Mouse (Mus musculus): Measurements from ENCODE around the gene Mpzl2. TPM values are rescaled to one million over a fixed set of nuclear protein-coding genes. Genes with fewer than 3 reads are reported as not detected.

The Mpzl2 gene
- polyA plus RNA-seq (2016; fragmentation: Nextera tagmentation; extraction: Ambion mirVana): 3.2 and 3.5 TPM in 2 replicates

DNA sequence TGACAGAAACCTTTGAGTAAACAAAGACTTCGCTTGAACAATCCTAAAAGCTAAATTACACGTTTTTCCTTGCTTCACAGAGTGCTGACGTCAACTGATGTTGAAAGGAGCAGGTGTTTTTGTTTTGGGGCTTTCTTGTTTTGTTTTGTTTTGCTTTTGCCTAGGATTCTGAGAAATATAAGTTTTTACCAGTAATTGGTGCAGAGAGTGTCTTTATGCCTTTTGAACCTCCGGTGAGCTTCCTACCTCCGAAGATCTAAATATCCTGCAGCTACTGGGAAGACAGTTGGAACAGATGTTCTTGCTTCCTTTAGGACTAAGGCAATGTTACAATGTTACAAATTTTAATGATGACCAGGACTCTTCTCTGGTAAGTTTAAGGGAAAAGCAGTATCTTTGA is at the start of gene Mpzl2:
Mpzl2 (plus strand) TSS at position 301 of the 400 bp plus-strand sequence.
- no peak for DNase-seq (ENCODE audit: extremely low spot score, low spot score)
- Histone ChIP-seq H3K36me3 (replicated peaks) (no peaks in the 10 kb centered on the region), H3K27ac (no peak within 1 kb of the TSS), H3K4me3 (peak within 1 kb of the TSS; percentile 6; the same call in 1 of the 2 replicates), H3K9me3 (no peaks in the 10 kb centered on the region), H3K27me3 (ENCODE audit: poor library complexity, severe bottlenecking) (peaks cover 66% of the 10 kb centered on the region), H3K4me1 (peaks cover 31% of the 10 kb centered on the region)
- 70% methylated on average over 5 of the region's 5 CpGs for WGBS

DNA sequence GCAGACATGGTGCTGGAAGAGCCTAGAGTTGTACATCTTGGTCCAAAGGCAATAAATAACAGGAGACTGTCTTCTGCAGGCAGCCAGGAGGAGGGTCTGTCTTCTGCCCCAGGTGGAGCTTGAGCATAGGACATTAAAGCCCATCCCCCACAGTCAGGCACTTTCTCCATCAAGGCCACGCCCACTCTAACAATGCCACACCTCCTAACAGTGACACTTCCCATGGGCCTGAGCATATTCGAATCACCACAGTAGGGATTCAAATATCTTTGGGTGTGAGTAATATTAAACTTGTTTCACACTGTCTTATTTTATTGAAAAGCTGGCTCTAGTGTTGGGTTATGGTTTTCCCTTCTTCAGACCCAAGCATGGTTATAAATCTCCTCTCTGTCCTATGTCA is 47.8 kb upstream of the Mpzl2 start:
- Histone ChIP-seq H3K4me3 (no peak overlapping the region), H3K27me3 (ENCODE audit: poor library complexity, severe bottlenecking) (no peaks in the 10 kb centered on the region), H3K4me1 (no peaks in the 10 kb centered on the region), H3K27ac (no peak overlapping the region), H3K36me3 (replicated peaks) (no peaks in the 10 kb centered on the region), H3K9me3 (no peaks in the 10 kb centered on the region; the same call in 1 of the 2 replicates)
- no peak for DNase-seq (ENCODE audit: extremely low spot score, low spot score)
- 87% methylated on average over 2 of the region's 2 CpGs for WGBS

DNA sequence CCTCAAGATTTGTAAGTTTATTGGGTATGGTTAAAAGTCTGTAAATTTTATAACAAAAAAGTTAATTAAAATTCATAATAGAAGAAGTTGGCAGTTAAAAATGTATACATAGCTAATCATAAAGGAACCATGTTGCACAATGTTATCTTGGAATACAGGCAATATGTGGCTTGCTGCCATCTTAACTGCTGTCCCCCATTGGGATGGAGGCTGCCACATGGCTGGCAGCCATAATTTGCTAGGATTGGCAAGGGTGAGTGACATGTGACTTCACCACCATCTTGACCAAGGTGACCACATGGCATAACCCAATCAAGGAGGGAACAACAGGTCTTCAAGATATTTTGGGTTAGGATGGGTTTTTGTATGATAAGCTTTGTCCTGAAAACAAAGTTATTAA is 47.3 kb upstream of the Mpzl2 start:
- DNase-seq (ENCODE audit: extremely low spot score, low spot score): no peak
- Histone ChIP-seq H3K27ac (no peak overlapping the region), H3K27me3 (ENCODE audit: poor library complexity, severe bottlenecking) (no peaks in the 10 kb centered on the region), H3K4me3 (no peak overlapping the region), H3K36me3 (replicated peaks) (no peaks in the 10 kb centered on the region), H3K9me3 (no peaks in the 10 kb centered on the region; the same call in 1 of the 2 replicates), H3K4me1 (no peaks in the 10 kb centered on the region)

DNA sequence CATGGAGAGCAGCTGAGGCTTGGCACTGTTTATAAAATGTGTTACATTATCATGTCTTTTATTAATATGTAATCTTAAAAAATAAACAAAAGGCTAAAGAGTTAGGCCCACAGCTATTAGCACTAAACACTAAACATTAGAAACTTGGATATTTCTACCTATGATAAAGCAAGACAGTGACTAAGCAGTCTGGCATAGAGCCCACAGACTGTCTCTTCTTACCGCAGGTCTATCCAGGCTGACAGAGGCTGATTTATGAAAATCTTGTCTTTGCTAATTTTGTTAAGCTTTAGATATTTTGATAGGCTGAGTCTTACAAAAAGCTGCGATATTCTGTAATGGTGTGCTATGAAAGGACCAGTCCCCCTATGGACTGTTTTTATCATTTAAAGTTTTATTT is 46.3 kb upstream of the Mpzl2 start:
- Histone ChIP-seq H3K27me3 (ENCODE audit: poor library complexity, severe bottlenecking) (no peaks in the 10 kb centered on the region), H3K4me1 (no peaks in the 10 kb centered on the region), H3K36me3 (replicated peaks) (no peaks in the 10 kb centered on the region), H3K4me3 (no peak overlapping the region), H3K9me3 (no peaks in the 10 kb centered on the region; the same call in 1 of the 2 replicates), H3K27ac (no peak overlapping the region)
- WGBS: 96% methylated on average over 2 of the region's 2 CpGs
- no peak for DNase-seq (ENCODE audit: extremely low spot score, low spot score)

DNA sequence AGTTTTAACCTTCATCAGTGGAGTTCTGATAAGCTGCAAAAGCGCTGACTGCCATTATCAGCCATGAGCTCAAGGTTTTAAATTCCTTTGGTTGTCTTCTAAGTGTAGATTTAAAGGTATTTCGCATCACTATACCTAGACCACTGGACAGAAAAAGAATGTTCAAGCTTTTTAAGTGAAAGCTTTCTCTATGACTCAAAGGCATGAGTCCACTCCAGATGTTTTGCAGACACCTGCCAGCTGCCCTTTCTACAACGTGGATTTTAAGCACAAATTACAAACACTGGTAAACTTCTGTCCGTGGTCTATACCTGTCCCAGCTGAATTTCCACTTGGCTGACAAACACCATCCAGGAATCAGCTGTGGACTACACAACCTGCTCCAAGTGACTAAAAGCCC is 44.6 kb upstream of the Mpzl2 start:
- no peak overlapping the region for H3K27ac ChIP-seq
- no peaks in the 10 kb centered on the region for H3K4me1 ChIP-seq
- no peak for DNase-seq (ENCODE audit: extremely low spot score, low spot score)
- H3K4me3 ChIP-seq: no peak overlapping the region
- no peaks in the 10 kb centered on the region; the same call in 1 of the 2 replicates for H3K9me3 ChIP-seq
- no peaks in the 10 kb centered on the region for H3K27me3 ChIP-seq (ENCODE audit: poor library complexity, severe bottlenecking)
- 85% methylated on average over 4 of the region's 4 CpGs for WGBS
- H3K36me3 ChIP-seq (replicated peaks): no peaks in the 10 kb centered on the region

DNA sequence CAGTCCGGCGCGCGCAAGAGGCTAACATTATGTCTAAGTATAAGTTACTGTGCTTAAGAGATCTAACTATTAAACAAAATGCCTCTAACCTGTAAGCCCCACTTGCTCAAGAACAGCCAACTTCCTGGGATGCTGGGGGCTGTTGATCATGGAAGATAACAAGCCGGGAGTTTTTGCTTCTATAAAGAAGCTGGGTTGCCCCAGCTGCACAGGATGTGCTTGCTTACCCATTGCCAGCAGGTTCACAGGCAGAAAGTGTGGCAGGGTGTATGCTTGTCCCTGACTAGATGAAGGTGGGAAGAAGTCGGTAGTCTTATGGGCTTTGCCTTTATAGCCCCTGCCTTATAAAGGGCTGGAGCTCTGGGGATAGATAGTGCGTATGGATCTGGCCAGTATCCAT is 43.0 kb upstream of the Mpzl2 start:
- DNase-seq (ENCODE audit: extremely low spot score, low spot score): no peak
- H3K4me1 ChIP-seq: no peaks in the 10 kb centered on the region
- no peaks in the 10 kb centered on the region for H3K36me3 ChIP-seq (replicated peaks)
- H3K9me3 ChIP-seq: no peaks in the 10 kb centered on the region; the same call in 1 of the 2 replicates
- no peaks in the 10 kb centered on the region for H3K27me3 ChIP-seq (ENCODE audit: poor library complexity, severe bottlenecking)
- 95% methylated on average over 7 of the region's 7 CpGs for WGBS
- H3K4me3 ChIP-seq: no peak overlapping the region
- no peak overlapping the region for H3K27ac ChIP-seq

DNA sequence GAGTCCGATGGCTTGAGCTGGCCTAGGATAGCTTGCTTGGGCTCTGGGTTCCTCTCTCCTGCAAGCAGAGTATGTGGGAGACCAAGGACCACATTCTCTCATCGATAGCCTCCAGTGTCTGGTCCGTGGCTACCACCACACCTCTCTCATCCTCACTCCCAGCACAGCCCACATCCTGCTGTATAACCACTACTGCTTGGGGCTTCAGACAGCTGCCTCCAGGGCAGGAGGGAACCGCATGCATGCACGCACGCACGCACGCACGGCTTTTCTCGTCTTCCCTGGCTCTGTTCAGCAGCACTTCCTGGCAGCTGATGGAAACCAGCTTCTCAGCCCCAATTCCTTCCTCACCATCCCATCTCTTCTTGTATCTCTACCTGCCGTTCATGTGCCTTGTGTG is 41.5 kb upstream of the Mpzl2 start:
- no peak for DNase-seq (ENCODE audit: extremely low spot score, low spot score)
- WGBS: 83% methylated on average over 11 of the region's 11 CpGs
- Histone ChIP-seq H3K9me3 (no peaks in the 10 kb centered on the region; the same call in 1 of the 2 replicates), H3K27me3 (ENCODE audit: poor library complexity, severe bottlenecking) (no peaks in the 10 kb centered on the region), H3K27ac (no peak overlapping the region), H3K4me3 (no peak overlapping the region), H3K36me3 (replicated peaks) (no peaks in the 10 kb centered on the region), H3K4me1 (no peaks in the 10 kb centered on the region)

DNA sequence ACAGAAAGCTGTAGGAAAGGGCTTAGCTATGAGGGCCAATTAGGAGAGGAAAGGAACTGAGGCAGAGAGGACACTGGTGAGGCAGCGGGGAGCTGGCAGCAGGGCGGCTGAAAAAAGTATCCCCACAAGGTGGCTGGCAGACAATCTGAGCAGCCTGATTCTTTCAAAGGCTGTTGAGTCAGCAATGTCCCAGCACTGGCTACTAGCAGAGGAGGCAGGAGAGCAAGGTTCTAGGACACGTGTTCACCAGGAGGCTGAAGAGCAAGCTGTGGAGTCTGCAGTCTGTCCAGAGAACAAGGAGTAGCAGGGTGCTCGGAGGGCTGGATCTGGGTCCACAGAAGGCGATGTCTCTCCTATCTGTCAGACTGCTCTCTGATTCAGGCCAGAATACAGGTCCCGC is 40.4 kb upstream of the Mpzl2 start:
- Histone ChIP-seq H3K27ac (no peak overlapping the region), H3K36me3 (replicated peaks) (no peaks in the 10 kb centered on the region)
- 60% methylated on average over 6 of the region's 6 CpGs for WGBS

DNA sequence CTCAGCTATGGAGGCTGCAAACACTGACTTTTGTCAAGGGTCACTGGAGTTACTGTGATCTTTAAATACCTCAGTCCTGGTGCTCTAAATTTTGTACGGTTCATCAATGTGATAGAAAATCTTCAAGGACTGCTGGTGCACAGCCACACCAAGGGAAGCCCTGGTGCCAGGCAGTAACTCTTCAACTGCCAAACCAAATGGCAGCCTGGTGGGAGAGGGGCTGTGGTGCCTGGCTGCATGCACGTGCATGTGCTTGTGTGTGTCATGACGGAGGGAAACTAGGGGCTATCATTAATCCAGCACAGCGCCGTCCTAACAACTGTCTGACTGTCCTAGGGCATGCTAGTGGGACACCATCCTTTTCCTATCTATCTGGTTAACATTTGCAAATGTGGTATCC is 39.8 kb upstream of the Mpzl2 start:
- Histone ChIP-seq H3K4me3 (no peak overlapping the region), H3K4me1 (no peaks in the 10 kb centered on the region), H3K9me3 (no peaks in the 10 kb centered on the region; the same call in 1 of the 2 replicates), H3K36me3 (replicated peaks) (no peaks in the 10 kb centered on the region), H3K27ac (no peak overlapping the region), H3K27me3 (ENCODE audit: poor library complexity, severe bottlenecking) (no peaks in the 10 kb centered on the region)
- WGBS: 82% methylated on average over 5 of the region's 5 CpGs
- no peak for DNase-seq (ENCODE audit: extremely low spot score, low spot score)

More for the DNA sequence above, 40.4 kb upstream of the Mpzl2 start:
- Histone ChIP-seq H3K27me3 (ENCODE audit: poor library complexity, severe bottlenecking) (no peaks in the 10 kb centered on the region), H3K4me3 (no peak overlapping the region), H3K9me3 (no peaks in the 10 kb centered on the region; the same call in 1 of the 2 replicates), H3K4me1 (no peaks in the 10 kb centered on the region)
- DNase-seq (ENCODE audit: extremely low spot score, low spot score): no peak

DNA sequence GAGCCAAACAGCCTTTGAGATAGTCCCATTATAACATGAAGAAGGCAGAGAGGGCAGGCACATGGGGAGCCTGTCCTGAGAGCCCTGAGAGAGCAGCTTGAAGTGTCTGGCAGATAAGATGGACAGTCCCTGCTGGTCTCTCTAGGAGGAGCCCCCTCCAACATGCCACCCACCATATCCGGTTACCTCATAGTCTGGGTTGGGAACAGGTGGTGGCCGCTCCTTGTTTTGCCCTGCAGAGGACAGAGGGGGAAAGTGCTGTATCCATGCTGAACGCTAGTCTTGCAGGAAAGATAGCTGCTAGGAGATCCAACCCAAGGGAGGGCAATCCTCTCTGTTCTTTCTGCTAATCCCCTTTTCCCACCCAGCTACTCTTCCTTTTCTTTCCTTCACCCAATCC is 39.4 kb upstream of the Mpzl2 start:
- H3K27me3 ChIP-seq (ENCODE audit: poor library complexity, severe bottlenecking): no peaks in the 10 kb centered on the region
- no peak overlapping the region for H3K4me3 ChIP-seq
- no peaks in the 10 kb centered on the region; the same call in 1 of the 2 replicates for H3K9me3 ChIP-seq
- no peak for DNase-seq (ENCODE audit: extremely low spot score, low spot score)
- 70% methylated on average over 3 of the region's 3 CpGs for WGBS
- H3K36me3 ChIP-seq (replicated peaks): no peaks in the 10 kb centered on the region
- H3K27ac ChIP-seq: no peak overlapping the region
- no peaks in the 10 kb centered on the region for H3K4me1 ChIP-seq

DNA sequence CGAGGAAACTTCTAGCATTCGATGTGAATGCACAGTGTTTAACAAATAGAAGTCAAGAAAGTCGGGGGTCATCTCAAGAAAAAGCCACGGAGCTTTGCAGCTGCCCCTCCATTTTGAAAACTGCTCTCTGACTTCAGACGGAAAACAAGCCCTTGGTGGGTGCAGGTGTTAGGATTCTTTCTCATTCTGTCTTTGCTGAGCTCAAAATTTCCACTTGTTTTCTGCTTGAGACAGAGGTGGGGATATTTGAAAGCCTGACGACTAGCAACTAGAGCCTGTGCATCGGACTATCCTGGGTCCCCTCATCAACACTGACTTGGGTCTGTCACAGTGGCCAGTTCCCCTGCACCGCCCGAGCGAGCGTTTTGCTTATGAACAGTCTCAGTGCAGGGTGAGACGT is 32.2 kb upstream of the Mpzl2 start:
- Histone ChIP-seq H3K4me3 (no peak overlapping the region), H3K9me3 (no peaks in the 10 kb centered on the region), H3K27ac (no peak overlapping the region), H3K4me1 (no peaks in the 10 kb centered on the region), H3K36me3 (replicated peaks) (no peaks in the 10 kb centered on the region), H3K27me3 (ENCODE audit: poor library complexity, severe bottlenecking) (peaks cover 4% of the 10 kb centered on the region; the same call in 1 of the 2 replicates)
- DNase-seq (ENCODE audit: extremely low spot score, low spot score): no peak
- WGBS: 82% methylated on average over 12 of the region's 12 CpGs

DNA sequence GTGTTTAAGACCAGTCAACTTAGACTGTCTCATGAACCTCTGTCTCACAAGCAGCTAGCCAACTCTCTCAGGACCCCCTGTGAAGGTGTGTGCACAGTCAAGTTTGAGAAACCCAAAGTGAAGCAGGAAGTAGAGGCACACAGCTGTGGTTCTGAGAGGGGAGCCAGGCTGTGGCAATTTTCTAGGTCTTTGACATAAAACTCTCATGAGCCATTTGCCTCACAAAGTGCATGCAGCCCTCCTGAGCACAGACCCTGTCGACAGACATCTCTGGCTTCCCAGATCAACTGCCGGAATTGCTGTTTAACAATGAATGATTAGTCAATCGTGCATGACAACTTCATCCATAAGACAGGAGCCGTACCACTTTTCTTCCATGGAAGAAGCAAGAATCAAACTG is 31.3 kb upstream of the Mpzl2 start:
- 84% methylated on average over 4 of the region's 4 CpGs for WGBS
- H3K27me3 ChIP-seq (ENCODE audit: poor library complexity, severe bottlenecking): peaks cover 4% of the 10 kb centered on the region; the same call in 1 of the 2 replicates
- no peaks in the 10 kb centered on the region for H3K4me1 ChIP-seq
- H3K36me3 ChIP-seq (replicated peaks): no peaks in the 10 kb centered on the region
- no peak overlapping the region for H3K27ac ChIP-seq
- DNase-seq (ENCODE audit: extremely low spot score, low spot score): no peak
- no peak overlapping the region for H3K4me3 ChIP-seq
- H3K9me3 ChIP-seq: no peaks in the 10 kb centered on the region

DNA sequence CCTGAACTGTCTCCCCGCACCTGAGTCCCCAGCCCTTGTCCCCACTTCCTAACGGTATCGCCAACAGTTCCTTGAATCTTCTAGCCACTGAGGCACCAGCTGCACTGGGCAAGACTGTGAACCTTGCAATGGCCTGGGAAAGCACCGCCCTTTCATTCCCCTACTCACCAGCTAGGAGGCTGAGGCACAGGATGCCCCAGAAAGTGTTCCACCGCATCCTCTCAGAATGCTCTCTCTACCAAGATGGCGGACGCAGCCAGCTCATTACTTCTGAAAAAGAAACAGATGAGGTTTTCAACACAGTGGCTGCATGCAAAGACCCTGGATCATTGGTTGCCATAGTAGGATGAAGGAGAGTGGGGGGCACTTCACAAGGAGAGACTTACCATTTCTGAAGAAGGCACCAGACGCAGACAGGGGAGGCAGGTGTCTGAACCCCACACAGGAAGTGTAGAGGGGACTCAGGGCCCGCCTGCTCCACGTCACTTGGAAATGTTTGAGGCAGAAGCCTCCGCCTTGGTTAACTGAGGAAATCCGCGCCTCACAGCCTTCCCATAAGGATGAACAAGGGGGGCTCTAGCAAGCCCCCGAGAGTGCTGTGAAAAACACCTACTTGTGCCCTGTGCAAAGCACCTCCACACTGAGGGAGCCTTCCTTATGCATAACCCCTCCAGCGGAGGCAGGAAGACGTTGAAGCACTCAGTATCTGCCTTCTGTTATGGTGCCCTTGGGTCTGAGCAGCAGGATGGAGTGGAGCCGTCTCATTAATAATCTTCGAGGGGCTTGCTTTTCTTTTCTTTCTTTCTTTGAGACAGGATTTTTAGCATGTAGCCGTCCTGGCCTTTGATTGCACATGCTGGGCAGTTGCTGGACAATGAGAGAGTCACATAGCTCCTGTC is 30.2 kb upstream of the Mpzl2 start, which contains the start of gene Cd3e:
Cd3e (minus strand) TSS at position 448 of the 899 bp plus-strand sequence.
- no peak within 1 kb of the TSS for H3K27ac ChIP-seq
- WGBS: 88% methylated on average over 19 of the region's 19 CpGs
- no peaks in the 10 kb centered on the region for H3K4me1 ChIP-seq
- H3K4me3 ChIP-seq: no peak within 1 kb of the TSS
- no peak for DNase-seq (ENCODE audit: extremely low spot score, low spot score)
- peaks cover 4% of the 10 kb centered on the region; the same call in 1 of the 2 replicates for H3K27me3 ChIP-seq (ENCODE audit: poor library complexity, severe bottlenecking)
- no peaks in the 10 kb centered on the region for H3K9me3 ChIP-seq
- no peaks in the 10 kb centered on the region for H3K36me3 ChIP-seq (replicated peaks)
